Mouse (Mus musculus) B cell, adult 2 months (primary cell): Measurements from ENCODE around the gene Olfr126.

Source experiments
- DNase-seq, 2 experiments: peaks; one replicate each; pipeline ENCODE4 v3.0.0; 2022

Gene Olfr126

DNA sequence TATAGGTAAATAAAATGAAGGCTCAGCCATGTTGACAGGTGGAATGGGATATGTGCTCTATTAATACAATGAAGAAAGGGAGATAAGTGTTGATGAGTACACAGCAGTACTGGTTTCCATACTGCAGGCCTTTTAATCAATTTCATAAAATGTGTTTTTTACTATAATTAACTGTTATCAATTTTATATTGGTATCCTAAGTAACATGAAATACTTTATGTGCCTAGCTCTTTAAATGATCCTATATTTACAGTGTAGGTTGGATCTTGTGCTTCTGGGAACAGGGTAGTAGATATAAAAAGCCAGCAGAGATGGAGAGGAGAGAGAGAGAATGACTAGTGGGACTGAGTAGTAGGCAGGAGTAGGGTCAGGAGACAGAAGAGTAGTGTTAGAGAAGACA, at the start of gene Olfr126:
TSS of gene Olfr126 (plus strand) at position 301 of the 400 bp plus-strand sequence.
- DNase-seq = no peak

DNA sequence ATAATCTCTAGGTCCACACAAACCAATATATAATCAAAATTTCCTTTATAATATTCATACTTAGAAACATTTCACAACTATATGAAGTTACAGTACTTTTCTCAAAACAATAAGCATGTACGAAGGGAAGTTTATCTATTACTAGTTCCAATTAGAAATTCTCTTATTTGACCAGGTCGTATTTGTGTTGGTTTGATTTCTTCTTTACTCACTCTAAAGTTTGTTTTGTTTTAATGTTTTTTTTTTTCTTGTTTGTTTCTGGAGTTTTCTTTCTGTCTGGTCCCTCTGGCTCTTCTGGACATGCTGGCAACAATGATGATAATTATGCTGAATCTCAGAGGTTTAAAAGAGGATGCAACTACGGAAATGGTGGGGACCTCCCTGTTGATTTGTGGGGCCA, 47.7 kb upstream of the Olfr126 start, which contains the start of gene Olfr124:
TSS of gene Olfr124 (plus strand) at position 301 of the 400 bp plus-strand sequence.
- no peak for DNase-seq

DNA sequence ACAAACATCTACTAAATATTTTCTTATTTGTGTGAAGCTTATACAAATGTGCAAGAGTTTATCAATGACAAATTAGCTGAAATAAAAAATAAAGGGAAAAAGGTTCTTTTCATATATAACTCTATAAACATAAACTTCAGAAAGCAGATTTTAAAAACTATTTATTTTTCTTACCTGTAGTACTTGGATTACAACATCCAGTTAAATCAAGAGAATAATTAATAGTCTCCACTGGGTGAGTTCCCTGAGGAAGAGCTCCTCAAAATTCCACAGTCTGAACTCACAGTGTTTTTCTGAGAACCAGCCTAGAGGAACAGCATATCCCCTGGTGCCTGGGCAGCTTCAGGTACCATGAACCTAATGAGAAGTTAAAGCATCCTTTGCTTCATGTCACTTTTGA, 14.6 kb upstream of the Olfr126 start, which contains the start of gene Olfr125:
TSS of gene Olfr125 (plus strand) at position 301 of the 400 bp plus-strand sequence.
- DNase-seq = no peak

DNA sequence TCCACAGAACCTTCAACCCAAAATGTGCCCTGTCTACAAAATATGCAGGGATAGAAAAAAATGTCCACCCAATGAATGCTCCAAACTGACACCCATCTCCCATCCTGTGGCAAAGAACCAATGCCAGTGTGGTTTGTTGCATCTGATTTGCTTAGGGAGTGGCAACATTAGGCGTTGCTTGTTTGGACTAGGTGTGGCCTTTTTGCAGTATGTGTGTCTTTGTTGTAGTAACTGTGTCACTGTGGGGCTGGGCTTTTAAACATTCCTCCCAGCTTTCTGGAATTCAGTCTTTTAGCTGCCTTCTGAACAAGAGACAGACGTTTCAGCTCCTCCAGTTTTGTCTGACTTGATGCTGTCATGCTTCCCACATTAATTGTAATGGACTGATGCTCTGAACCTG, 16.6 kb downstream of the Olfr126 start:
- no peak for DNase-seq

DNA sequence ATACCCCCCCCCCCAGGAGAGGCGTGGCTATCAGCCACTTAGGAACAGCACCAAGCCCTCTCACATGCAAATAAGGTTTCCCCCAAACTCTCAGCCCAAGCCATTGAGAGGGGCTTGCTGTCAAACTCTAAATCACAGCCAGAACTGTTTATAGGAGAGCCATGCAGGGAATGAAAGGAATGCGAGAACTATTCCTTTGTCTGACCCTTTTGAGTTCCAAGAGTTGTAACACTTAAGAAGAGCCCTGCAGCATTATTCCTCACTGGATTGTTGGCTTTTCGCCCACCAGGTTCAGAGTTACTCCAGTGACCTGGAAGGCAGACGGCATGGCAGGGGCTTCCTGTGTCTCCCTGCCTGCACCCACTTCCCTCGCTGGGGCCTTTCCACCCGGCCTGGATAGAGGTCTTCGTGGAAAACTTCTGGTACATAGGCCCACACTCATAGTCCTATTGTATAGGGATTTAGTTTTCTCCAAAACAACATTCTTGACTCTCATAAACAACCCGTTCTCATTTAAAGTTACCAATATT, 22.5 kb downstream of the Olfr126 start:
- no peak for DNase-seq

DNA sequence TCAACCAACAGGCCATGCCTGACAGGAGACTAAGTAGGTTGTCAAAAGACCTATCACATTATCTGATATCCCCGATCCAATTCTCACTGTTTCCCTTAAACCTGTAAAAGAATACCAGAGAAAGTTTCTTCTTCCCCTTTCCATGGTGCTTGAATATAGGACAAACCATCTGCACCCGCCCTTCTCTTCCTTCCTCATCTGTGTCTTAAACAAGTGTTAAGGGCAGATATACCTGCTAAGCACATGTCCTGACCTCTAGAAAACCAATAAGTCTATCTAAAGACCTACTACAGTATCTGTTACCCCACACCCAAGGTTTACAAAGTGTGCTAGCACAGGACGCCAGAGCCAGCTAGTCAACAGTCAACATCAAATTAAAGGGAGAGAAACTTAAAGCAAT, 26.5 kb downstream of the Olfr126 start:
- no peak for DNase-seq

DNA sequence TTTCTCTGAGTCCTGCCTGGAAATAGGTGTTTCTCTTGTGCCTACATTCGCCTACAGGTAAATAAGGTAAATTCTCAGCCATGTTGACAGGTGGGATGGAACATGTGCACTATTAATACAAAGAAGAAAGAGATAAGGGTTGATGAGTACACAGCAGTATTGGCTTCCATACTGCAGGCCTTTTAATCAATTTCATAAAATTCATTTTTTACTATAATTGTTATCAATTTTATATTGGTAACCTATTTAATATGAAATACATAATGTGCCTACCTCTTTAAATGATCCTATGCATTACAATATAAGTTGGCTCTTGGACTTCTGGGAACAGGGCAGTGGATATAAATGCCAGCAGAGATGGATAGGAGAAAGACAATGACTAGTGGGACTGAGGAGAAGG, 52.9 kb downstream of the Olfr126 start, which contains the start of gene Olfr127:
TSS of gene Olfr127 (plus strand) at position 301 of the 400 bp plus-strand sequence.
- no peak for DNase-seq
